Mouse (Mus musculus): ENCODE measurements around the gene Cyp2c67. TPM values are rescaled to one million over a fixed set of nuclear protein-coding genes. Genes with fewer than 3 reads are reported as not detected.
"Not testable (repeated sequence)": the region's sequence is repeated elsewhere in the genome, so short reads cannot be mapped to it uniquely, and the experiment has no call there.

The Cyp2c67 gene
- not detected in 2 replicates for total RNA-seq (2017)

DNA sequence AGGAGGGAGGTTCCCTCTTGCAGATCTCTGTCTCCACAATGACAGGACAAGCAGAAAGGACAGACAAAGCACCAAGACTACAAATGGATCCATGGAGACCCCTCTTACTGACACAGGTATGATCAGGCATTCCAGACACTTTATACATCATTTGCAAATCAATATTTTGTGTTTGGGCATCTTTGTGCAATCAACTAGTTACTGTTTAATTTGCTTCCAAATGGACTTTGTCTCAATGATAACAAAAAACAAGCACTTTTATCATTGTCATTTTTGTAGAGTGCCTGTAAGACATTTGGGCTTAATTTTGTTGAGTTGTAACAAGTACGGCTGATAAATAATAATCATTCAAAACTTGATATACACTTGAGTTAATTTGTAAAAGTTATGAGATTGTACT is at the start of gene Cyp2c67:
Gene Cyp2c67 (minus strand): TSS at position 114 of the 400 bp plus-strand sequence.
- ATAC-seq (ENCODE audit: extremely low read depth, insufficient number of reproducible peaks, low FRiP score, poor library complexity, severe bottlenecking): no peak

DNA sequence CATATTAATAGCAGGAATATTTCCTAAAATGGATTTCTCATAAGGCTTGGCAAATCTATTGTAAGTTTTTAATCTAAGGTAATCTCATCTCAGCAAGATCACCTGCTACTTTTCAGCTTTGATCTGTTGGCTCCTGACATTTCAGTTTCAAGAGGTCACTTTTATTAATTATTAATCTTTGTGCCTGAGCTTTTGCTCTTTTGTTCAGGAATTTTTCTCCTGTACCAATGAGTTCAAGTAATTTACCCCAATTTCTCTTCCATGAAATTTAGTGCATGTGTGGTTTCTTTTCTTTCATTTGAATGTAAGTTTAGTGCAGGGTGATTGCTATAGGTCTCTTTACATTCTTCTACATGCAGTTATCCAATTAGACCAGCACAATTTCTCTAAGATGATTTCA is 16.8 kb upstream of the Cyp2c67 start:
- ATAC-seq (ENCODE audit: extremely low read depth, insufficient number of reproducible peaks, low FRiP score, poor library complexity, severe bottlenecking): not testable (repeated sequence)

DNA sequence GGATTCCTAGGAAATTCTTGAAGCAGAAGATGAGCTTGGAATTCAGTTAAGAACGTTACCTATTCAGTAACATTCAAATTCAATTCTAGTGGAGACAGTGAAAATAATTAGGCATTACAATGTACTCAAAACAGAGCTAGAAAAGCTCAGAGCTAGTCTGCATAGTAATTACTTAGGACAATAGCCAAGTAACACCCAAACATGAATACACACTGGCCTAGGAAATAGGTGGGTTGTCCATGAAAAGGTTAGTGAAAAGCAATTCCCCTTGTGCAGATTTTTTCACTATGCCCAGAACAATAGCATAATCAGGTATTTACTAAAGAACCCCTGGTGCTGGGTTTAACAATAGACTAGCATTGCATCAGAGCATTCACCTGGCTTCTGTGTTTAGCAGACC is 3.5 kb upstream of the Cyp2c67 start:
- no peak for ATAC-seq (ENCODE audit: extremely low read depth, insufficient number of reproducible peaks, low FRiP score, poor library complexity, severe bottlenecking)

DNA sequence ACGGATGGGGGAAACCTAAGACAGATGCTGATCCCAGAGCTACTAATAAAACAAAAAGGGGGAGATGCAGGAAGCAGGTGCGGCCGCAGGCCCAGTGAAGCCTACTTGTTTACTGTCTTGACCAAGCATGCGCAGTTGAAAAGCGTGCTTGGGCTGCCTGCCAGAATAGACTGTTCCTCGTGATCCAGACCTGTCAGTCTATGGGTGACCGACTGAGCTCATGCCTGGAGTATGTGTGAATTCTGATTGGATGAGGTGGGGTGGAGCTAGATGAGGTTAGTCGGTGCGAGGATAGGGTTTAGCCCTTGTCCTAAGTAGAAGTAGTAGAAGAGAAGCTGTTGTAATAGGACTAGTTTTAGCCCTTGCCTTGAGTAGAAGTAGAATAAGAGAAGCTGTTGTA is 1.3 kb downstream of the Cyp2c67 start:
- no peak for ATAC-seq (ENCODE audit: extremely low read depth, insufficient number of reproducible peaks, low FRiP score, poor library complexity, severe bottlenecking)

DNA sequence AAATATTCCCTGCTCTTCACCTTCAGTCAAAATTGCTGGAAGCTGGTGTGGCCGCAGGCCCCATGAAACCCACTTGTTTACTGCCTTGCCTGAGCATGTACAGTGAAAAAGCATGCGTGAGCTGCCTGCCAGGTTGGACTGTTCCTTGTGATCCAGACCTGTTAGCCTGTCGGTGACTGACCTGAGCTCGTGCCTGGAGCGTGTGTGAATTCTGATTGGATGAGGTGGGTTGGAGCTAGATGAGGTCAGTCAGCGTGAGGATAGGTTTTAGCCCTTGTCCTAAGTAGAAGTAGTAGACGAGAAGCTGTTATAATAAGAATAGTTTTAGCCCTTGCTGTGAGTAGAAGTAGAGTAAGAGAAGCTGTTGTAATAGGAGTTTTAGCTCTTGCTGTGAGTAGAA is 4.3 kb downstream of the Cyp2c67 start:
- ATAC-seq (ENCODE audit: extremely low read depth, insufficient number of reproducible peaks, low FRiP score, poor library complexity, severe bottlenecking): not testable (repeated sequence)

Other genes starting within 250 kb of the Cyp2c67 start
- not detected in 2 replicates for gene Cyp2c38, start 186.0 kb downstream of the Cyp2c67 start, total RNA-seq (2017)
- gene Cyp2c39, start 138.2 kb downstream of the Cyp2c67 start, total RNA-seq (2017): not detected in 2 replicates
- gene Cyp2c68, start 92.0 kb upstream of the Cyp2c67 start, total RNA-seq (2017): not detected in 2 replicates
- gene Cyp2c40, start 163.8 kb upstream of the Cyp2c67 start, total RNA-seq (2017): not detected in 2 replicates
- not detected in 2 replicates for gene Cyp2c69, start 237.7 kb upstream of the Cyp2c67 start, total RNA-seq (2017)